Comparison of ENCODE assay signal across 7 mouse cellular contexts in the genomic region with DNA sequence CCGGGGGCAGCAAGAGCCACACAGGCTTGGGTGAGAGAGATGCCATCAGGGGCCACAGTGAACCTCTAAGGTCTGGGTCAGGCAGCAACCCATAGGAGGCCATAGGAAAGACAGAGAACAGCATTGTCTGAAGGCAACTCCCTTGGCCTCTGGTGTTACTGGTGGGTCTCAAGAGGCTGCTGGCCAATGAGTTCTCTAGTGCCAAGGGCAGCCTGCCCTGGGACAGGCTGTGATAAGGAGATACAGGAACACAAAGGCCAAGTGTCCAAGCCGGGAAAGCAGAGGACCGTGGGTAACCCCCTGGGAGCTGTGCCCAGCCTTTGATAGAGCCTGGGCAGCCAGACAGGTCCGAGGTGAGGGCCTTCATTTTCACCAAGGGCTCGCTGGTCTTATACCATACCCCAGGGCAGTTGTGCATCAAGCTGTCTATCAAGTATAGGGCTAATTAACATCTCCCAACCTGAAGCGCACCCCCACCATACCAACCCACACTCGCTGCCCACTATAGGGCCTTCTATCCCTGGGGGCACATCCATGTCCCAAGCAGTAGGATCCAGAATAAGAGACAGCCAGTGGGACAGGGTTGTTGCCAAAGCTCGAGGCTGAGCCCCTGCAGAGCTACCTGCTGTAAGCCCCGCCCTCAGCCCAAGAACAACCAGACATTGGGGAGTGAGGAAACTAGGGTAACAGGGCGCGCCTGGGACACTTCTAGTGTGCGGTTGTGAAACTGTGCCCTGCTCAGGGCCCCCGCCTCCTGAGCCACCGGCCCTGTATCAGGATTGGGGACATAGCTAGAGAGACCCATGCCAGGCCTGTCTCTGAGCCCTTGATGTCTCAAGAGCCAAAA. TPM values are rescaled to one million over a fixed set of nuclear protein-coding genes. Genes with fewer than 3 reads are reported as not detected.
A peak's percentile ranks its signal among the peaks of the same experiment; 100 is the strongest.
DNase-seq lines count a peak whose midpoint lies in the region; ATAC-seq and TF ChIP-seq lines count a peak whose summit lies in the region.

No protein-coding gene starts in this region.

- no peak for TF ChIP-seq RAD21 in CH12.LX (IDR thresholded peaks at IDR 0.05; ENCODE audit: low read depth, low read length)

- peaks cover 21 to 38% of the 10 kb centered on the region in 2 experiments for H3K4me1 ChIP-seq in CH12.LX (ENCODE audit: control insufficient read depth in 1 of 2, insufficient read depth in 2 of 2)
- peaks cover 88% of the 10 kb centered on the region for H3K4me1 ChIP-seq in G1E (ENCODE audit: insufficient read depth, low read depth, low read length)
- H3K4me1 ChIP-seq in heart, embryonic 16.5 days (ENCODE audit: control insufficient read depth, insufficient read depth, low read length) = peaks cover 36% of the 10 kb centered on the region
- peaks cover 31% of the 10 kb centered on the region for H3K4me1 ChIP-seq in liver, embryonic 16.5 days (ENCODE audit: control insufficient read depth, low read depth, low read length)
- H3K4me1 ChIP-seq in stomach, embryonic 15.5 days = peaks cover 29% of the 10 kb centered on the region

- no peak overlapping the region for H3K9ac ChIP-seq in CH12.LX (ENCODE audit: insufficient read depth, low read depth)
- H3K9ac ChIP-seq in heart, embryonic 16.5 days (ENCODE audit: low read length) = no peak overlapping the region
- no peak overlapping the region for H3K9ac ChIP-seq in liver, embryonic 16.5 days (ENCODE audit: low read depth, low read length)
- 0 out of 2 replicates have a peak overlapping the region, but pooled peaks have one; percentile 12 for H3K9ac ChIP-seq in stomach, embryonic 15.5 days

- peaks cover 33% of the 10 kb centered on the region for H3K79me2 ChIP-seq in CH12.LX (replicated peaks; ENCODE audit: control insufficient read depth, extremely low read depth, insufficient read depth, poor library complexity, severe bottlenecking)

- dilution Hi-C loops in CH12.LX (cut with MboI; ENCODE audit: extremely low pct_ligation_motif_present, extremely low pct_unique_long_range_greater_than_20kb, low sequenced_read_pairs) = no loop called here

- WGBS in heart, embryonic 16.5 days = 70% methylated on average over 14 of the region's 14 CpGs
- 67% methylated on average over 14 of the region's 14 CpGs for WGBS in liver, embryonic 16.5 days (ENCODE audit: insufficient replicate concordance)
- 75% methylated on average over 14 of the region's 14 CpGs for WGBS in stomach, embryonic 15.5 days

- ATAC-seq in G1E (ENCODE audit: extremely low read depth, insufficient number of reproducible peaks, low FRiP score, poor library complexity, severe bottlenecking) = no peak
- ATAC-seq in heart, embryonic 16.5 days (replicated peaks; ENCODE audit: extremely low read depth, insufficient read depth, low FRiP score) = no peak
- ATAC-seq in liver, embryonic 16.5 days (ENCODE audit: low read depth) = no peak
- ATAC-seq in stomach, embryonic 15.5 days (ENCODE audit: insufficient read depth, low FRiP score, low read depth) = no peak

- H3K27me3 ChIP-seq in CH12.LX (replicated peaks) = no peaks in the 10 kb centered on the region
- H3K27me3 ChIP-seq in G1E (ENCODE audit: insufficient read depth, low read length) = no peaks in the 10 kb centered on the region
- no peaks in the 10 kb centered on the region for H3K27me3 ChIP-seq in heart, embryonic 16.5 days (ENCODE audit: control insufficient read depth, insufficient read depth, low read length)
- H3K27me3 ChIP-seq in liver, embryonic 16.5 days (ENCODE audit: control insufficient read depth, insufficient read depth, low read depth, low read length) = no peaks in the 10 kb centered on the region
- no peaks in the 10 kb centered on the region for H3K27me3 ChIP-seq in stomach, embryonic 15.5 days (replicated peaks)

- TF ChIP-seq POLR2A in CH12.LX (IDR thresholded peaks at IDR 0.05; ENCODE audit: low read depth, low read length) = 0 out of 2 replicates have a peak, but pooled peaks have one; percentile 29

- no peak for TF ChIP-seq EP300 in CH12.LX (IDR thresholded peaks at IDR 0.05; ENCODE audit: low read length)

- H3K4me2 ChIP-seq in CH12.LX (ENCODE audit: insufficient read depth, low read depth, poor library complexity, severe bottlenecking) = peak overlapping the region; percentile 83; the same call in 1 of the 2 replicates
- H3K4me2 ChIP-seq in heart, embryonic 16.5 days (ENCODE audit: low read depth, low read length) = peak overlapping the region; percentile 13
- peak overlapping the region; percentile 99 for H3K4me2 ChIP-seq in liver, embryonic 16.5 days (ENCODE audit: low read depth, low read length)
- H3K4me2 ChIP-seq in stomach, embryonic 15.5 days = peak overlapping the region; percentile 80

- in situ Hi-C loops in CH12.LX (cut with MboI; ENCODE audit: low pct_ligation_motif_present, low pct_unique_long_range_greater_than_20kb, low sequenced_read_pairs) = loop anchor here (5.0 kb wide), 1 partner anchor 66 kb away; no protein-coding TSS in a partner anchor

- H3K9me3 ChIP-seq in CH12.LX (replicated peaks; ENCODE audit: low read length) = no peaks in the 10 kb centered on the region
- H3K9me3 ChIP-seq in G1E (replicated peaks) = no peaks in the 10 kb centered on the region
- H3K9me3 ChIP-seq in heart, embryonic 16.5 days (replicated peaks; ENCODE audit: control insufficient read depth, low read length) = no peaks in the 10 kb centered on the region
- H3K9me3 ChIP-seq in liver, embryonic 16.5 days (replicated peaks; ENCODE audit: control insufficient read depth, low read length) = no peaks in the 10 kb centered on the region
- H3K9me3 ChIP-seq in stomach, embryonic 15.5 days = no peaks in the 10 kb centered on the region

- no peak for DNase-seq in CH12.LX (ENCODE audit: extremely low read depth)
- DNase-seq in G1E (ENCODE audit: low spot score) = peak; percentile 50
- no peak for DNase-seq in right cerebral cortex, postnatal 36 days (ENCODE audit: low spot score in 2 of 2)
- no peak for DNase-seq in embryo, embryonic 11 days

- peaks cover 53 to 67% of the 10 kb centered on the region in 2 experiments for H3K36me3 ChIP-seq in CH12.LX (replicated peaks in 1 of 2; ENCODE audit: control insufficient read depth in 1 of 2, insufficient read depth in 1 of 2, low read length in 1 of 2)
- peaks cover 77% of the 10 kb centered on the region for H3K36me3 ChIP-seq in G1E (replicated peaks)
- H3K36me3 ChIP-seq in heart, embryonic 16.5 days (ENCODE audit: control insufficient read depth, insufficient read depth) = peaks cover 38% of the 10 kb centered on the region
- H3K36me3 ChIP-seq in liver, embryonic 16.5 days (ENCODE audit: control insufficient read depth, insufficient read depth) = peaks cover 30% of the 10 kb centered on the region
- H3K36me3 ChIP-seq in stomach, embryonic 15.5 days = peaks cover 51% of the 10 kb centered on the region

- H3K27ac ChIP-seq in CH12.LX (ENCODE audit: insufficient read depth, low read depth) = no peak overlapping the region
- H3K27ac ChIP-seq in heart, embryonic 16.5 days (ENCODE audit: low read length) = 0 out of 2 replicates have a peak overlapping the region, but pooled peaks have one; percentile 4
- H3K27ac ChIP-seq in liver, embryonic 16.5 days (ENCODE audit: low read length) = no peak overlapping the region
- H3K27ac ChIP-seq in stomach, embryonic 15.5 days = no peak overlapping the region

- TF ChIP-seq CTCF in CH12.LX (conservative IDR thresholded peaks at IDR 0.05 in 1 of 2, IDR thresholded peaks at IDR 0.05 in 1 of 2; ENCODE audit: low read depth in 2 of 2, low read length in 2 of 2) (no peak), G1E (IDR thresholded peaks at IDR 0.05; ENCODE audit: low read depth, low read length) (no peak)

- H3K4me3 ChIP-seq in CH12.LX (replicated peaks in 1 of 3; ENCODE audit: low read depth in 2 of 3, low read length in 2 of 3, poor library complexity in 1 of 3) = peak overlapping the region in 1 of 3 experiments; percentile 75
- H3K4me3 ChIP-seq in G1E (ENCODE audit: low read depth, low read length) = peak overlapping the region; percentile 85
- H3K4me3 ChIP-seq in heart, embryonic 16.5 days (ENCODE audit: low read length) = no peak overlapping the region
- peak overlapping the region; percentile 75 for H3K4me3 ChIP-seq in liver, embryonic 16.5 days (ENCODE audit: low read depth, low read length)
- peak overlapping the region; percentile 84 for H3K4me3 ChIP-seq in stomach, embryonic 15.5 days (replicated peaks)

RNA-seq across cellular contexts. Expression of a gene that starts 3.0 kb away (rescaled TPM):
- total RNA-seq in CH12.LX (2012; rRNA removed) = 186 and 279 TPM in 2 replicates
- total RNA-seq in CH12.LX (2014; rRNA removed) = 109 and 116 TPM in 2 replicates
- polyA plus RNA-seq in CH12.LX (2012; ENCODE audit: insufficient read length, low read depth) = 241 and 300 TPM in 2 replicates
- total RNA-seq in G1E (2014; fragmentation: Nextera tagmentation) = 88.2 and 116 TPM in 2 replicates
- 66.6 and 69.3 TPM in 2 replicates for total RNA-seq in G1E (2017)
- 425 and 529 TPM in 2 replicates for polyA plus RNA-seq in G1E (2012)
- polyA plus RNA-seq in heart, embryonic 16.5 days (2015; fragmentation: Nextera tagmentation; extraction: Ambion mirVana) = 24.9 and 28.7 TPM in 2 replicates
- 20.3 and 24.2 TPM in 2 replicates for polyA plus RNA-seq in liver, embryonic 16.5 days (2015; fragmentation: Nextera tagmentation; extraction: Ambion mirVana)
- 45.9 and 46.3 TPM in 2 replicates for polyA plus RNA-seq in stomach, embryonic 15.5 days (2015; fragmentation: Nextera tagmentation; extraction: Ambion mirVana)

RNA-seq across cellular contexts. Expression of a gene that starts 25.1 kb away (rescaled TPM):
- 120 and 164 TPM in 2 replicates for total RNA-seq in CH12.LX (2012; rRNA removed)
- total RNA-seq in CH12.LX (2014; rRNA removed) = 98.7 and 105 TPM in 2 replicates
- polyA plus RNA-seq in CH12.LX (2012; ENCODE audit: insufficient read length, low read depth) = 155 and 165 TPM in 2 replicates
- total RNA-seq in G1E (2014; fragmentation: Nextera tagmentation) = 63.3 and 67.4 TPM in 2 replicates
- total RNA-seq in G1E (2017) = 49.2 and 54.7 TPM in 2 replicates
- polyA plus RNA-seq in G1E (2012) = 142 and 166 TPM in 2 replicates
- polyA plus RNA-seq in heart, embryonic 16.5 days (2015; fragmentation: Nextera tagmentation; extraction: Ambion mirVana) = 44.7 and 49.7 TPM in 2 replicates
- polyA plus RNA-seq in liver, embryonic 16.5 days (2015; fragmentation: Nextera tagmentation; extraction: Ambion mirVana) = 51.4 and 51.6 TPM in 2 replicates
- 69.2 and 79.0 TPM in 2 replicates for polyA plus RNA-seq in stomach, embryonic 15.5 days (2015; fragmentation: Nextera tagmentation; extraction: Ambion mirVana)

RNA-seq across cellular contexts. Expression of a gene that starts 37.2 kb away (rescaled TPM):
- total RNA-seq in CH12.LX (2012; rRNA removed) (174 and 254 TPM in 2 replicates), CH12.LX (2014; rRNA removed) (184 and 188 TPM in 2 replicates), G1E (2014; fragmentation: Nextera tagmentation) (109 and 111 TPM in 2 replicates), G1E (2017) (110 and 144 TPM in 2 replicates)
- polyA plus RNA-seq in CH12.LX (2012; ENCODE audit: insufficient read length, low read depth) (141 and 158 TPM in 2 replicates), G1E (2012) (65.9 and 66.5 TPM in 2 replicates)
- polyA plus RNA-seq in heart, embryonic 16.5 days (2015; fragmentation: Nextera tagmentation; extraction: Ambion mirVana) = 124 and 135 TPM in 2 replicates
- polyA plus RNA-seq in liver, embryonic 16.5 days (2015; fragmentation: Nextera tagmentation; extraction: Ambion mirVana) = 61.6 and 64.7 TPM in 2 replicates
- polyA plus RNA-seq in stomach, embryonic 15.5 days (2015; fragmentation: Nextera tagmentation; extraction: Ambion mirVana) = 157 and 172 TPM in 2 replicates

RNA-seq across cellular contexts. Expression of a gene that starts 37.3 kb away (rescaled TPM):
- 10.0 and 10.4 TPM in 2 replicates for total RNA-seq in CH12.LX (2012; rRNA removed)
- total RNA-seq in CH12.LX (2014; rRNA removed) = 3.8 and 4.3 TPM in 2 replicates
- 14.2 and 17.6 TPM in 2 replicates for polyA plus RNA-seq in CH12.LX (2012; ENCODE audit: insufficient read length, low read depth)
- total RNA-seq in G1E (2014; fragmentation: Nextera tagmentation) = 18.4 and 24.2 TPM in 2 replicates
- total RNA-seq in G1E (2017) = 3.5 and 4.1 TPM in 2 replicates
- 55.0 and 67.6 TPM in 2 replicates for polyA plus RNA-seq in G1E (2012)
- 27.8 and 28.4 TPM in 2 replicates for polyA plus RNA-seq in heart, embryonic 16.5 days (2015; fragmentation: Nextera tagmentation; extraction: Ambion mirVana)
- 8.6 and 11.5 TPM in 2 replicates for polyA plus RNA-seq in liver, embryonic 16.5 days (2015; fragmentation: Nextera tagmentation; extraction: Ambion mirVana)
- polyA plus RNA-seq in stomach, embryonic 15.5 days (2015; fragmentation: Nextera tagmentation; extraction: Ambion mirVana) = 35.8 and 40.9 TPM in 2 replicates

RNA-seq across cellular contexts. Expression of a gene that starts 58.7 kb away (rescaled TPM):
- total RNA-seq in CH12.LX (2012; rRNA removed) = 167 and 203 TPM in 2 replicates
- 105 and 126 TPM in 2 replicates for total RNA-seq in CH12.LX (2014; rRNA removed)
- 368 and 414 TPM in 2 replicates for polyA plus RNA-seq in CH12.LX (2012; ENCODE audit: insufficient read length, low read depth)
- total RNA-seq in G1E (2014; fragmentation: Nextera tagmentation) = 568 and 661 TPM in 2 replicates
- total RNA-seq in G1E (2017) = 112 and 114 TPM in 2 replicates
- 2,501 and 3,141 TPM in 2 replicates for polyA plus RNA-seq in G1E (2012)
- 1.3 and 6.9 TPM in 2 replicates for polyA plus RNA-seq in heart, embryonic 16.5 days (2015; fragmentation: Nextera tagmentation; extraction: Ambion mirVana)
- 1.5 and 1.6 TPM in 2 replicates for polyA plus RNA-seq in liver, embryonic 16.5 days (2015; fragmentation: Nextera tagmentation; extraction: Ambion mirVana)
- polyA plus RNA-seq in stomach, embryonic 15.5 days (2015; fragmentation: Nextera tagmentation; extraction: Ambion mirVana) = 4.3 and 9.3 TPM in 2 replicates

Comparison
In these comparisons a context has a peak if more than half of its experiments do, and no peak if none do; other contexts are left out.
1. H3K4me2 ChIP-seq: peak in every context shown above with its lines; median percentile 99 in liver, embryonic 16.5 days; 83 in CH12.LX; 80 in stomach, embryonic 15.5 days; 13 in heart, embryonic 16.5 days.